Mouse (Mus musculus) lung, embryonic 14.5 days (tissue): Measurements from ENCODE around the gene Pdcd1. TPM values are rescaled to one million over a fixed set of nuclear protein-coding genes. Genes with fewer than 3 reads are reported as not detected.

ENCODE experiments used
- ATAC-seq: fragments of 200-750 bp; cut with Nextera tagmentation; 2 replicates; pipeline ENCODE4 v1.8.0; 2017; ENCODE audit warnings: mild to moderate bottlenecking, moderate TSS enrichment, moderate library complexity; ENCODE audit not compliant: insufficient read depth
- DNase-seq: peaks from one replicate; pipeline ENCODE4 v3.0.0-alpha.2; 2015
- H3K27ac ChIP-seq: fragments of 300-500 bp; sonication (generic); 2 replicates; pipeline ENCODE4 v1.5.1; 2014; ENCODE audit warnings: low read depth, mild to moderate bottlenecking, moderate library complexity
- H3K27me3 ChIP-seq: fragments of 300-500 bp; sonication (generic); 2 replicates; pipeline ENCODE4 v1.6.1; 2014; ENCODE audit warnings: low read length, control low read depth; ENCODE audit not compliant: insufficient read depth
- H3K36me3 ChIP-seq: fragments of 300-500 bp; sonication (generic); 2 replicates; pipeline ENCODE4 v1.6.1; 2014; ENCODE audit warnings: control low read depth; ENCODE audit not compliant: insufficient read depth
- H3K4me1 ChIP-seq: fragments of 300-500 bp; sonication (generic); 2 replicates; pipeline ENCODE4 v1.6.1; 2014; ENCODE audit warnings: antibody characterized with exemption, control low read depth; ENCODE audit not compliant: insufficient read depth
- H3K4me2 ChIP-seq: fragments of 300-500 bp; sonication (generic); 2 replicates; pipeline ENCODE4 v1.6.1; 2014; ENCODE audit warnings: mild to moderate bottlenecking
- H3K4me3 ChIP-seq: fragments of 300-500 bp; sonication (generic); 2 replicates; pipeline ENCODE4 v1.5.1; 2014; ENCODE audit warnings: low read depth, low read length
- H3K9ac ChIP-seq: fragments of 300-500 bp; sonication (generic); 2 replicates; pipeline ENCODE4 v1.6.1; 2014
- H3K9me3 ChIP-seq: fragments of 300-500 bp; sonication (generic); 2 replicates; pipeline ENCODE4 v1.6.1; 2016; ENCODE audit warnings: low read depth, low read length, control low read depth
- CTCF ChIP-seq: IDR thresholded peaks from 2 replicates; pipeline ENCODE4 v1.5.1; 2016; ENCODE audit warnings: antibody characterized with exemption, low read depth
- WGBS: fragments of 180-500 bp; shearing (Covaris S2); extraction: QIAGEN DNeasy Blood & Tissue Kit; methylation state at CpG from one replicate; pipeline ENCODE4 v1.1.7; 2014; 5-methylcytosine and 5-hydroxymethylcytosine counted together
- polyA plus RNA-seq: library from polyadenylated mRNA; unstranded; fragments of >200 nt; fragmentation: Nextera tagmentation; extraction: Ambion mirVana; gene quantifications from 2 replicates; pipeline ENCODE4 v1.2.1, GENCODE M21; 2014

Pdcd1 gene
- polyA plus RNA-seq, 1 experiment from 2014 or later, result 0.09 TPM

DNA sequence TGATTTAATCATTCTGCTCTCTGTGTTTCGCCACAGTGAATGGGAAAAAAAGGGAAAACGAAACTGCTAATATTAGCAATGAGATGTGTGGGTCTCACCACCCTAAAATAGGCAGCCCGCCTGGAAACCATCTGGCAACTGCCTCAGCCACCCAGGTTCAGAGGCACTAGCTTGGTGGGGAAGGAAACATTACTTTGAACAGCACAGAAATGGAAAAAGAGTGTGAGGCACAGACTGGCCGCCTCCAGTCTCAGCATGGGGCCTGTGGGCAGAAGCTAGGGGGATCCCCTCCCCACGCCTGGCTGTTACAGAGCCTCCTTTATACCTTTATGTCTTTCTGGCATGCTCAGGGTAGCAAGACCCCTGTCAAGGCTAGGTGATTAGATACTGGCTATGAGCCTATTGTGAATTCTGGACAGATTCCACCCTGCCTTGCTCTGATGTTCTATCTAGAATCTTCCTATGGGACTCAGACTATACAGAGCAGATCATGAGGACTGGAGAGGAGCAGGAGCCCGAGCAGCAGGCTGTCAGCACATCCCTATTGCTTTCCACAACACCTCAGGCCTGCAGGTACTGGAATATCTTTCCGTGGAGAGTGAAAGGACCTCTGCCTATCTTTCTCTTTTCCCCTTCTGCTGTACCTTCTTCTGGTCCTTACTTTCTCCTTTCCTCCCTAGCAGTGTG lies 1.3 kb upstream of the Pdcd1 start:
- 61% methylated on average over 7 of the region's 7 CpGs for WGBS
- H3K27ac ChIP-seq, result no peak overlapping the region
- no peaks in the 10 kb centered on the region for H3K4me1 ChIP-seq
- H3K4me3 ChIP-seq, result no peak overlapping the region
- no peaks in the 10 kb centered on the region for H3K9me3 ChIP-seq
- no peak for ATAC-seq
- H3K36me3 ChIP-seq, result no peaks in the 10 kb centered on the region
- no peak for TF ChIP-seq CTCF
- no peak overlapping the region for H3K4me2 ChIP-seq
- DNase-seq, result no peak
- no peaks in the 10 kb centered on the region for H3K27me3 ChIP-seq
- no peak overlapping the region for H3K9ac ChIP-seq

DNA sequence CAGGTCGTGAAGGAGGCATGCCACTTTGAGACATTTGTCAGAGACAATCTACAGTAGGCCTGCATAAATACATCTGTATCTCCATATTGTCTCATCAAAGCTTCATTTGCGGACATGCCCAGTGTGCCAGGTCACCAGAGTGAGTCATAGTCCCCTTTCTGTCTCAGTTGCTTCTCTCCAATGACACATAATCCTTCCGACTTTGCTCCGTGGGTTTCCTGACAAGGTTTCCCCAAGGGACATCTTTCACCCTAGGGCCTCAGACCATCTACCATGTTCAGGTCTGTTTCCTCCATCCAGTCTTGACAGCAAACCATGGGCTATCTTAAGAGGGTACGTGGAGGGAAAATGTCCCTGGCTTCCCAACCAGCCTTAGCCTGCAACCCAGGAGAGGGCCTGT lies 1.2 kb downstream of the Pdcd1 start:
- ATAC-seq, result no peak
- 79% methylated on average over 5 of the region's 5 CpGs for WGBS
- Histone ChIP-seq H3K4me2 (no peak overlapping the region), H3K36me3 (no peaks in the 10 kb centered on the region), H3K27me3 (no peaks in the 10 kb centered on the region), H3K9ac (no peak overlapping the region), H3K4me1 (no peaks in the 10 kb centered on the region), H3K9me3 (no peaks in the 10 kb centered on the region), H3K4me3 (no peak overlapping the region), H3K27ac (no peak overlapping the region)
- TF ChIP-seq CTCF, result no peak
- no peak for DNase-seq

DNA sequence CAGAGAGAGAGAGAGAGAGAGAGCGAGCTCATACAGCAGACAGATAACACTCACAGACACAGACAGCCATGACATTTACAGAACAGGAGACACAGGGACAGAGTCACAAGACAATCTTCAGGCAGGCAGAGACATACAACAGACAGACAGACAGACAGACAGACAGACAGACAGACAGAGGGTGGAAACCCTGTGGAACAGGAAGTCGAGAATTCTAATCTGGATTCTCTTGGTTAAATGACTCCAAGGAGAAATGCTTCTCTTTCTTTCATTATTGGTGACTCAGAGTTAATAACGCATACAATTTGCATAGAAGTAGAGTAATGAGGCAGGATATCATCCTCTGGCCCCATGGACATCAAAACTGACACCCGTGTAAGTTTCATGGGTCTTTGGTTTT lies 5.8 kb downstream of the Pdcd1 start:
- Histone ChIP-seq H3K9ac (no peak overlapping the region), H3K36me3 (no peaks in the 10 kb centered on the region), H3K4me2 (no peak overlapping the region), H3K4me1 (no peaks in the 10 kb centered on the region), H3K27me3 (no peaks in the 10 kb centered on the region), H3K9me3 (no peaks in the 10 kb centered on the region), H3K4me3 (no peak overlapping the region), H3K27ac (no peak overlapping the region)
- no peak for DNase-seq
- 74% methylated on average over 4 of the region's 4 CpGs for WGBS
- TF ChIP-seq CTCF, result no peak
- no peak for ATAC-seq

DNA sequence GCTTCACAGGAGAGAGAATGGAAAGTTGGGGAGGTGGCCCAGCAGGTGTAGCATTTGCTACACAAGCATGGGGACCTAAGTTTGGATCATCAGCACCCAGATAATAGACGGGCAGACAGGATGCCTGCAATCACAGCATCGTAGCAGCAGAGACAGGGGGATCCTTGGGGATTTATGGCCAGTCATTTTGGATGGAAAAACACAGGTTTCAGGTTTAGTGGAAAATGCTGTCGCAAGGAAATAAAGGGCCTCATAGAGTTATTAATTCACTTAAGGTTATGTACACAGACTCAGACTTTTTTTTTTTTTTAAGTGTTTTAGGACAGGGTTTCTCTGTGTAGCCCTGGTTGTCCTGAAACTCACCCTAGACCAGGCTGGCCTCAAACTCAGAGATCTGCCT lies 6.8 kb downstream of the Pdcd1 start:
- H3K4me1 ChIP-seq, result no peaks in the 10 kb centered on the region
- DNase-seq, result no peak
- no peaks in the 10 kb centered on the region for H3K36me3 ChIP-seq
- no peaks in the 10 kb centered on the region for H3K9me3 ChIP-seq
- no peak for TF ChIP-seq CTCF
- H3K4me2 ChIP-seq, result no peak overlapping the region
- no peak overlapping the region for H3K9ac ChIP-seq
- H3K27me3 ChIP-seq, result no peaks in the 10 kb centered on the region
- WGBS, result 69% methylated on average over 3 of the region's 3 CpGs
- H3K4me3 ChIP-seq, result no peak overlapping the region
- no peak overlapping the region for H3K27ac ChIP-seq
- ATAC-seq, result no peak

DNA sequence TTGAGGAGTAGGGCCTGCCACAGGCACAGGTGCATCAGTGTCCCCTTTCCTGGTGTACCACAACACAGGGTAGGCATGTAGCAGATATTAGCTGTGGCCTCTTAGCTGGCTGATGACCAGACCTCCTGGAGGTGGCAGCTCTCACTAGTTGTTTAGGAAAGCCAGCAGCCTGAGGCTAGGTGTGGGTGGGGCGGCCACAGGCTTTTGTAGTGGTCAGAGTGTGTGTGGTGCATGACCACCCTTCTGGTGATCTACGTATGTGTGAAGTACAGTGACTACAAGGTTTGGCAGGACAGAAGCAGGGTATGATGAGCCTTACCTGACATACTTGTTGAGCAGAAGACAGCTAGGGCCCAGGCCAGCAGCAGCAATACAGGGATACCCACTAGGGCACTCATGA lies 12.0 kb downstream of the Pdcd1 start:
- Histone ChIP-seq H3K4me2 (no peak overlapping the region), H3K4me3 (no peak overlapping the region), H3K9ac (no peak overlapping the region), H3K27me3 (no peaks in the 10 kb centered on the region), H3K4me1 (no peaks in the 10 kb centered on the region), H3K36me3 (no peaks in the 10 kb centered on the region), H3K9me3 (no peaks in the 10 kb centered on the region), H3K27ac (no peak overlapping the region)
- DNase-seq (no peak), ATAC-seq (no peak)
- TF ChIP-seq CTCF, result no peak
- WGBS, result 89% methylated on average over 2 of the region's 2 CpGs

DNA sequence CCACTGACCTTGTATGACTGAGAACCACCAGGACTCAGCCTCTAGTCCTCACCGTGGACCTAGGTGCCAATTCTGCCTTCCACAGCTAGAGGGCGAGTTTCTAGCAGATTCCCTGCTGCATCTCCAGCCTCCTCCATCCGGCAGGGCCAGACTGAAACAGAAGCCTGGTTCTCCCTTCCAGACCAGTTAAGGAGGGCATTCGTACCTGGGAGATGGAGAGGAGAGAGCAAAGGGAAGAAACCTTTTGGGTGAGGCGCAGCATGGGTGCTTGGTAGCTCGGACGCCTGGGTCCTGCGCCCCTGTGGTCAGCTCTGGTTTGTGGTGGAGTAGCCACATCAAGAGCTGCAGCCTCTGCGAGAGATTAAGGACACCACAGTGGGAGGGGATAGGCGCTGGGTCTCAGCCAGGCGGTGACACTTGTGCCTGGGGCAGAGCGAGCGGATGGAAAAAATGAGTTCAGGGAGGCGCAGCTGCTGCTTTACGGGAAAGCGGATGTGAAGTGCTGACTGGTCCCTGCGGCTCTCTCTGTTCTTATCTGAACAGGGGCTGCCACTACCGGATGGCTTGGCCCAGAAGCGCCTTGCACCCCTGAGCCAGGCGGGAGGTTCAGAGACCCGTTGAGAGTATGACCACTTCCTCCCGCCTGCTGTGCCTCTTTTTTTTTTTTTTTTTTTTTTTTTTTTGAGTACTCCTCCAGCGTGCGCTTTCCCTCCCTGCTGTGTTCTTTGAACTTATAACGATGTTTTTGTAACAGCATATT lies 17.2 kb downstream of the Pdcd1 start:
- TF ChIP-seq CTCF, result peak; percentile 88
- no peaks in the 10 kb centered on the region for H3K9me3 ChIP-seq
- H3K27ac ChIP-seq, result peak overlapping the region; percentile 81
- H3K4me2 ChIP-seq, result peak overlapping the region; percentile 74
- no peaks in the 10 kb centered on the region for H3K36me3 ChIP-seq
- H3K4me1 ChIP-seq, result no peaks in the 10 kb centered on the region
- DNase-seq (peak; percentile 91), ATAC-seq (peak; percentile 95)
- peak overlapping the region; percentile 36 for H3K9ac ChIP-seq
- peak overlapping the region; percentile 39 for H3K4me3 ChIP-seq
- WGBS, result under 1% methylated on average over 25 of the region's 25 CpGs
- no peaks in the 10 kb centered on the region for H3K27me3 ChIP-seq

DNA sequence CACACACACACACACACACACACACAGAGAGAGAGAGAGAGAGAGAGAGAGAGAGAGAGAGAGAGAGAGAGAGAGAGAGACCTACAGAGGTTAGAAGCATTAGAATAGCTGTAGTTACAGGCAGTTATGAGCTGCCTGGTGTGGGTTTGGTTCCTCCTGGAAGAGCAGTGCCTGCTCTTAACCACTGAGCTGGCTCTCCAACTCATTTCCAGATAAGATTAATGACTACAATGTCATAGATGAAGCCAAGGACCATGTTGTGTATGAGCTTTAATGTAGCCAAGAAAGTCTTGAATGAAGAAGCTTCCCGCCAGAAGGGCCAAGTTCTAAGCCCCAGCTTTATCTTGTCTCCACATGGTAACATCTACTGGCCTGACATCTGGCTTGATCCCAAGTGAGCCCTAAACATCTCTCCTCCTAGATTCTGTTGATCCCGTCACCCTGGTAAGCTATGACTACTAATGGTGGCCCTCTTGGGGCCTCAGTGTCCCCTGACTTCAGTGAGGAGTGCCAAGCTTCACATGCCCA lies 19.2 kb downstream of the Pdcd1 start:
- Histone ChIP-seq H3K4me2 (no peak overlapping the region), H3K9me3 (no peaks in the 10 kb centered on the region), H3K4me3 (no peak overlapping the region), H3K27me3 (no peaks in the 10 kb centered on the region), H3K4me1 (no peaks in the 10 kb centered on the region), H3K9ac (no peak overlapping the region), H3K36me3 (no peaks in the 10 kb centered on the region), H3K27ac (no peak overlapping the region)
- WGBS, result 69% methylated on average over 2 of the region's 2 CpGs
- DNase-seq (no peak), ATAC-seq (no peak)
- no peak for TF ChIP-seq CTCF
